Mouse (Mus musculus): Measurements from ENCODE around the gene Slc4a10. TPM values are rescaled to one million over a fixed set of nuclear protein-coding genes. Genes with fewer than 3 reads are reported as not detected.
"Not testable (repeated sequence)": the region's sequence is repeated elsewhere in the genome, so short reads cannot be mapped to it uniquely, and the experiment has no call there.

The Slc4a10 gene
- total RNA-seq (2015): not detected in 2 replicates
- total RNA-seq (2017): not detected in 2 replicates

- no peak for ATAC-seq (replicated peaks; ENCODE audit: poor library complexity)
These were observed at the start of gene Slc4a10 for GRCm38 (mm10) chr2:62046421-62046845. Gene Slc4a10, plus strand, starts transcription at chr2:62046462.

- ATAC-seq (replicated peaks; ENCODE audit: poor library complexity): not testable (repeated sequence)
These were observed 45.0 kb upstream of the Slc4a10 start for GRCm38 (mm10) chr2:62001251-62001650.

- no peak for ATAC-seq (replicated peaks; ENCODE audit: poor library complexity)
These were observed 28.1 kb upstream of the Slc4a10 start for GRCm38 (mm10) chr2:62018209-62018608.

- no peak for ATAC-seq (replicated peaks; ENCODE audit: poor library complexity)
These were observed 720 bp downstream of the Slc4a10 start for GRCm38 (mm10) chr2:62046861-62047503.

- peak; percentile 31; the same call in 1 of the 2 replicates for ATAC-seq (replicated peaks; ENCODE audit: poor library complexity)
These were observed 1.3 kb downstream of the Slc4a10 start for GRCm38 (mm10) chr2:62047504-62048005.

- ATAC-seq (replicated peaks; ENCODE audit: poor library complexity): no peak; the same call in 1 of the 2 replicates
These were observed 1.9 kb downstream of the Slc4a10 start for GRCm38 (mm10) chr2:62048116-62048515.

GRCm38 (mm10) chr2:62076512-62076911 is 30.2 kb downstream of the Slc4a10 start:
- ATAC-seq (replicated peaks; ENCODE audit: poor library complexity): no peak

GRCm38 (mm10) chr2:62087566-62087965 is 41.3 kb downstream of the Slc4a10 start:
- no peak for ATAC-seq (replicated peaks; ENCODE audit: poor library complexity)

GRCm38 (mm10) chr2:62088715-62089114 is 42.5 kb downstream of the Slc4a10 start:
- ATAC-seq (replicated peaks; ENCODE audit: poor library complexity): no peak

GRCm38 (mm10) chr2:62089208-62089607 is 42.9 kb downstream of the Slc4a10 start:
- ATAC-seq (replicated peaks; ENCODE audit: poor library complexity): no peak

GRCm38 (mm10) chr2:62100526-62100925 is 54.3 kb downstream of the Slc4a10 start:
- ATAC-seq (replicated peaks; ENCODE audit: poor library complexity): no peak

GRCm38 (mm10) chr2:62115346-62115745 is 69.1 kb downstream of the Slc4a10 start:
- ATAC-seq (replicated peaks; ENCODE audit: poor library complexity): no peak

GRCm38 (mm10) chr2:62129975-62130374 is 83.7 kb downstream of the Slc4a10 start:
- no peak for ATAC-seq (replicated peaks; ENCODE audit: poor library complexity)

GRCm38 (mm10) chr2:62134911-62135310 is 88.6 kb downstream of the Slc4a10 start:
- ATAC-seq (replicated peaks; ENCODE audit: poor library complexity): no peak

- ATAC-seq (replicated peaks; ENCODE audit: poor library complexity): no peak
These were observed 101.4 kb downstream of the Slc4a10 start for GRCm38 (mm10) chr2:62147636-62148035.

- no peak for ATAC-seq (replicated peaks; ENCODE audit: poor library complexity)
These were observed 103.2 kb downstream of the Slc4a10 start for GRCm38 (mm10) chr2:62149421-62149820.

- ATAC-seq (replicated peaks; ENCODE audit: poor library complexity): no peak
These were observed 104.6 kb downstream of the Slc4a10 start for GRCm38 (mm10) chr2:62150830-62151229.

- no peak for ATAC-seq (replicated peaks; ENCODE audit: poor library complexity)
These were observed 163.8 kb downstream of the Slc4a10 start for GRCm38 (mm10) chr2:62210109-62210508.

GRCm38 (mm10) chr2:62211106-62211505 is 164.8 kb downstream of the Slc4a10 start:
- no peak for ATAC-seq (replicated peaks; ENCODE audit: poor library complexity)

GRCm38 (mm10) chr2:62227563-62227962 is 181.3 kb downstream of the Slc4a10 start:
- ATAC-seq (replicated peaks; ENCODE audit: poor library complexity): peak; percentile 54; the same call in 1 of the 2 replicates

- no peak for ATAC-seq (replicated peaks; ENCODE audit: poor library complexity)
These were observed 185.0 kb downstream of the Slc4a10 start for GRCm38 (mm10) chr2:62231271-62231670.

- no peak for ATAC-seq (replicated peaks; ENCODE audit: poor library complexity)
These were observed 197.9 kb downstream of the Slc4a10 start for GRCm38 (mm10) chr2:62244167-62244566.

- no peak for ATAC-seq (replicated peaks; ENCODE audit: poor library complexity)
These were observed 222.2 kb downstream of the Slc4a10 start for GRCm38 (mm10) chr2:62268467-62268866.

Data from megakaryocyte progenitor cell, adult 5-6 weeks (primary cell).